Mouse (Mus musculus) Patski (cell line): ENCODE data around the gene Fam124a. TPM values are rescaled to one million over a fixed set of nuclear protein-coding genes. Genes with fewer than 3 reads are reported as not detected.
"Not testable (repeated sequence)": the region's sequence is repeated elsewhere in the genome, so short reads cannot be mapped to it uniquely, and the experiment has no call there.

Source experiments
- ATAC-seq: fragments of 100-300 bp; one replicate; pipeline ENCODE4 v1.8.0; 2021
- CTCF ChIA-PET: fragments of 350-600 bp; sonication (Branson Sonifier 250); formaldehyde crosslinking; loops from one replicate; lab custom pipeline; 2022; ENCODE audit warnings: inconsistent platforms; lab: Charles Lee
- POLR2A ChIA-PET: fragments of 350-600 bp; sonication (Branson Sonifier 250); formaldehyde crosslinking; loops from one replicate; lab custom pipeline; 2022; ENCODE audit warnings: antibody characterized with exemption, inconsistent platforms; lab: Charles Lee
- DNase-seq: peaks from one replicate; pipeline ENCODE4 v3.0.0-alpha.2; 2011; ENCODE audit warnings: low read depth, low spot score
- H3K27me3 ChIP-seq: fragments of 371-371 bp; one replicate; pipeline ENCODE4 v1.5.1; 2021
- CTCF ChIP-seq: fragments of 100-300 bp; IDR thresholded peaks from one replicate; pipeline ENCODE4 v1.5.1; 2021
- in situ Hi-C: fragments of 300-500 bp; cut with MboI; formaldehyde crosslinking; loops from 3 replicates; pipeline ENCODE4 v1.11.1; 2018; ENCODE audit warnings: low pct_unique_long_range_greater_than_20kb, mixed read lengths
- polyA plus RNA-seq: library from polyadenylated mRNA; unstranded; gene quantifications from one replicate; pipeline ENCODE4 v1.2.3, GENCODE M21; 2021

Fam124a gene
- polyA plus RNA-seq, 1 experiment from 2014 or later: 1.1 TPM

GRCm38 (mm10) chr14:62550121-62550520, 5.4 kb upstream of the Fam124a start:
- ATAC-seq (no peak), DNase-seq (no peak)
- in situ Hi-C loops: no loop called here
- POLR2A ChIA-PET: no interaction called here
- CTCF ChIA-PET: interaction anchor here (1.3 kb wide), 1 partner anchor 8 kb away, joined by 3 read pairs; no protein-coding TSS in a partner anchor
- no peak for TF ChIP-seq CTCF
- peaks cover 26% of the 10 kb centered on the region for H3K27me3 ChIP-seq

- ATAC-seq (no peak), DNase-seq (no peak)
- no peak for TF ChIP-seq CTCF
- H3K27me3 ChIP-seq: peaks cover 28% of the 10 kb centered on the region
- in situ Hi-C loops: no loop called here
- ChIA-PET CTCF (no interaction called here), POLR2A (no interaction called here)
Measured at GRCm38 (mm10) chr14:62552771-62553170, 2.8 kb upstream of the Fam124a start.

- DNase-seq (no peak), ATAC-seq (no peak)
- no peak for TF ChIP-seq CTCF
- CTCF ChIA-PET: no interaction called here
- peaks cover 34% of the 10 kb centered on the region for H3K27me3 ChIP-seq
- POLR2A ChIA-PET: interaction anchor here (0.6 kb wide), 1 partner anchor 180 kb away, joined by 3 read pairs; no protein-coding TSS in a partner anchor
- in situ Hi-C loops: no loop called here
Measured at GRCm38 (mm10) chr14:62553786-62554185, 1.8 kb upstream of the Fam124a start.

GRCm38 (mm10) chr14:62555840-62556810, 588 bp downstream of the Fam124a start:
- no peak for ATAC-seq
- no peak for DNase-seq
- in situ Hi-C loops: no loop called here
- TF ChIP-seq CTCF: no peak
- peaks cover 39% of the 10 kb centered on the region for H3K27me3 ChIP-seq
- CTCF ChIA-PET: no interaction called here
- POLR2A ChIA-PET: no interaction called here

GRCm38 (mm10) chr14:62557111-62557510, 1.6 kb downstream of the Fam124a start:
- H3K27me3 ChIP-seq: peaks cover 45% of the 10 kb centered on the region
- no peak for TF ChIP-seq CTCF
- POLR2A ChIA-PET: no interaction called here
- CTCF ChIA-PET: interaction anchor here (0.9 kb wide), 1 partner anchor 11 kb away, joined by 3 read pairs; no protein-coding TSS in a partner anchor
- in situ Hi-C loops: no loop called here
- ATAC-seq (no peak), DNase-seq (no peak)

DNA sequence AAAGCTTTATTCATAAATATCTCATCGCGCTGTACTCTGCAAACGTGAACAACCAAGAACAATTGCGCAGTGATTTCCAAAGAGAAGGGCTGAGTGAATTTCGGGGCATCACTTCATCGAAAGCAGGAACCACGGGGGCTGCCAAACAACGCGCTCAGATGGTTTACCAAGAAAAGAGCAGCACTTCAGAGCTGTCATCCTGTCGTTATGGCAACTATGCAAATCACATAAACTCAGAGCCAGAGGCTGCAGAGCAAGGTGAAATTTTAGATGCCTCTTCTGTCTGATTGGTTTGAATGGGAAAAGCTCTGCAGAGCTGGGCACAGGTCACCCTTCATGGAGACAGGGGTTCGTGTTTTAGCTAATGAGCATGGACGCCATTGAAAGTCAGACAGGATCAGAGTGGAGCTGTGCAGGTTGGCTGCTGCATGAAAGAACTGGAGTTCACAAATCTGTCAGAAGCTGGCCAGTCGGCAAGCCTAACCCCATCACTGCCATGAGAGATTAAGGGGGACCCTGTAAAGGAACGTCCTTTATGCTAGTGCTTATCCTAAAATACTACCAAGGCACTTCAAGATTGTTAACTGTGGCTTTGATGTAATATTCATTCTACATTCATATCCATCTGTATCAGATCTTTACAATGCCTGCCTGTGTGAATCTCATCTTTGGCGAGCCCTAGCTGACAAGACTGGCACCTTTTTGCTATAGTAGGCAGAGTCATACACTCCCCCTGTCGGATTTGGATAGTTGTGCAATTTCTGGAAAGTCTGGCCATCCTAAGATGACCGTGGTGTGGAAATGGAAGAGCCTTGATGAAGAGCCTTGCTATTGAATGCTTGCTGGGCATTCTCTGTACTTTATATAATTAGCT, 6.6 kb downstream of the Fam124a start:
- ChIA-PET POLR2A (interaction anchor here (0.7 kb wide), 1 partner anchor 51 kb away, joined by 3 read pairs; no protein-coding TSS in a partner anchor), CTCF (interaction anchor here (0.7 kb wide), 1 partner anchor 15 kb away, joined by 3 read pairs; no protein-coding TSS in a partner anchor)
- ATAC-seq (no peak), DNase-seq (no peak)
- no peak for TF ChIP-seq CTCF
- in situ Hi-C loops: no loop called here
- H3K27me3 ChIP-seq: peaks cover 33% of the 10 kb centered on the region

- POLR2A ChIA-PET: no interaction called here
- peaks cover 20% of the 10 kb centered on the region for H3K27me3 ChIP-seq
- CTCF ChIA-PET: no interaction called here
- no peak for ATAC-seq
- DNase-seq: no peak
- in situ Hi-C loops: no loop called here
- TF ChIP-seq CTCF: no peak
Measured at GRCm38 (mm10) chr14:62563679-62564078, 8.1 kb downstream of the Fam124a start.

DNA sequence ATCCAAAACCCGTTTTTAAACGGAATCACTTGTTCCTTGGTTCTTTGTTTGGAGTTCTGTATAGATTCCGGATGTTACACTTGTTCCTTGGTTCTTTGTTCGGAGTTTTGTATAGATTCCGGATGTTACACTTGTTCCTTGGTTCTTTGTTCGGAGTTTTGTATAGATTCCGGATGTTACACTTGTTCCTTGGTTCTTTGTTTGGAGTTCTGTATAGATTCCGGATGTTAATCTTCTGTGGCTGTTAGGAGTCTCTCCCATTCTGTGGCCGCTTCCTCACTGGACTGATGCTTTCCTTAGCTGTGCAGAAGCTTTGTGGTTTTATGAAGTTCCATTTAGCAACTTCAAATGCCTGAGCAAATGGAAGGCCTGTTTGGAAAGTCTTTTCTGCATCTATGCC, 11.3 kb downstream of the Fam124a start, which contains the start of gene Gm4131:
Gm4131 (minus strand) TSS at position 101 of the 400 bp plus-strand sequence.
- ATAC-seq, in situ Hi-C loops, DNase-seq, CTCF ChIA-PET, POLR2A ChIA-PET: not testable (repeated sequence)
- peaks cover 17% of the 10 kb centered on the region for H3K27me3 ChIP-seq

DNA sequence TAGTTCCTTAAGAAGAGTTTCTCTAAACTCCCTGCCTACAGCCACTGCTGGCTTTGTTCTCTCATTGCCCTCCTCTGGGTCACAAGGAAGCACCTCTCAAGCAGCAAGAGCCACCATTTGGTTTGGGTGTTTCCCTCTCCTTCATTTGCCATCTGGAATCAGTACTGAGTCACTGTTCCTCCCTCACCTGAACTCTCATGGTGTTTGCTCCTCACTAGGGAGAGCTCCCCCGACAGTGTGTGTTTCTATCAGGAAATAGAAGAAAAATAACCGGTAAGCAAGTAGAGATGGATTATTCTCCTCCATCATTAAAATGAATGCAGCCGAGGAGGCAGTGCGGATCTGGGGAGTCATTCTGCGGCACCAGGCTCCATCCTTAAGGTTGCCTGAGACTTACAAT, 13.9 kb downstream of the Fam124a start:
- ChIA-PET CTCF (no interaction called here), POLR2A (no interaction called here)
- ATAC-seq (no peak), DNase-seq (no peak)
- no peak for TF ChIP-seq CTCF
- peaks cover 8% of the 10 kb centered on the region for H3K27me3 ChIP-seq
- in situ Hi-C loops: no loop called here

GRCm38 (mm10) chr14:62570299-62570698, 14.8 kb downstream of the Fam124a start:
- in situ Hi-C loops: no loop called here
- TF ChIP-seq CTCF: no peak
- ChIA-PET CTCF (no interaction called here), POLR2A (no interaction called here)
- peaks cover 6% of the 10 kb centered on the region for H3K27me3 ChIP-seq
- ATAC-seq (no peak), DNase-seq (no peak)
